Mouse (Mus musculus): ENCODE results near the gene BC049715. TPM values are rescaled to one million over a fixed set of nuclear protein-coding genes. Genes with fewer than 3 reads are reported as not detected.
A peak's percentile ranks its signal among the peaks of the same experiment; 100 is the strongest.

The BC049715 gene
- polyA plus RNA-seq, 1 experiment from 2014 or later = 2.3 TPM

- H3K27me3 ChIP-seq = no peaks in the 10 kb centered on the region
- ATAC-seq (ENCODE audit: low FRiP score, low read depth) = no peak
- no peak overlapping the region for H3K4me2 ChIP-seq (replicated peaks)
- H3K36me3 ChIP-seq = no peaks in the 10 kb centered on the region
- H3K4me3 ChIP-seq = no peak overlapping the region
- H3K4me1 ChIP-seq = no peaks in the 10 kb centered on the region; the same call in 1 of the 2 replicates
- WGBS = 80% methylated on average over 2 of the region's 2 CpGs
- H3K9ac ChIP-seq (replicated peaks) = no peak overlapping the region
- no peaks in the 10 kb centered on the region for H3K9me3 ChIP-seq
- no peak overlapping the region for H3K27ac ChIP-seq (replicated peaks)
These were observed 27.8 kb downstream of the BC049715 start for GRCm38 (mm10) chr6:136855183-136855582.

- no peak overlapping the region for H3K27ac ChIP-seq (replicated peaks)
- no peaks in the 10 kb centered on the region for H3K9me3 ChIP-seq
- no peak overlapping the region for H3K9ac ChIP-seq (replicated peaks)
- WGBS = 79% methylated on average over 14 of the region's 14 CpGs
- no peak overlapping the region for H3K4me3 ChIP-seq
- no peaks in the 10 kb centered on the region; the same call in 1 of the 2 replicates for H3K4me1 ChIP-seq
- H3K4me2 ChIP-seq (replicated peaks) = no peak overlapping the region
- no peaks in the 10 kb centered on the region for H3K27me3 ChIP-seq
- ATAC-seq (ENCODE audit: low FRiP score, low read depth) = no peak
- no peaks in the 10 kb centered on the region for H3K36me3 ChIP-seq
These were observed 28.7 kb downstream of the BC049715 start for GRCm38 (mm10) chr6:136856071-136856636.

DNA sequence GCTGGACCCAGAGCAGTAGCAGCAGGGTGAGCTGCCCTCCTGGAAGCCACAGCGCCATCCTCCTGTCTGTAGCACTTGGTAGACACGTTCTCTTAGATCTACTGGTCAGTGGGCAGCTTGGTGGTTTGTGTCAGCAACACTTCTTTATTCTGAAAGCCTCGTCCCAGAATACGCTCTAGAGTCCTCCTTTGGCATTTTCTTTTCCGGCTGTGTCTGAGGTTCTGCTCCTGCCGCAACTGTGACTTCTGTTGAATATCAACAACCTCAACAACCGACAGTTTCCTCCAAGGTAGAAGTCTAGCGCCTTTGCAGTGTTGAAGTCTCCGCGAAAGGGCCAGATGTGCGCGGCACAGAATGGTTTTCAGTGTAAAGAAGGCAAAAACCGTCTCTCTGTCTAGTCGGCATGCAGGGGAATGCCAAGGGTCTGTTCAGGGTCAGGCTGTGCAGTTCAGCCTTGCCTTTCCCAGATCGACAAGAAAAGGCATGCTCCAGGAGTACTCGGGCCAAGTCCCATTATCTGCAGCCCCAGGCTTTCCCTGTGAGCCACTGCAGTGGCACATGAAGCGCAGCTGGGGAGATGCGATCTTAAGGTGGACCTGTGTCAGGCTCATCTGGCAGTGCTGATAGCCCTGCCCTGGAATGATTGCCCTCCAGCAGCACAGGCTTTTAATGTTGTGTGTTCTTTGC, 29.9 kb downstream of the BC049715 start, which contains the start of gene Art4:
Gene Art4 (minus strand): TSS at position 548 of the 687 bp plus-strand sequence.
- H3K27ac ChIP-seq (replicated peaks) = no peak within 1 kb of the TSS
- no peak within 1 kb of the TSS for H3K4me2 ChIP-seq (replicated peaks)
- no peaks in the 10 kb centered on the region; the same call in 1 of the 2 replicates for H3K4me1 ChIP-seq
- H3K36me3 ChIP-seq = no peaks in the 10 kb centered on the region
- WGBS = 78% methylated on average over 18 of the region's 18 CpGs
- H3K27me3 ChIP-seq = no peaks in the 10 kb centered on the region
- no peak within 1 kb of the TSS for H3K9ac ChIP-seq (replicated peaks)
- H3K9me3 ChIP-seq = no peaks in the 10 kb centered on the region
- ATAC-seq (ENCODE audit: low FRiP score, low read depth) = no peak
- no peak within 1 kb of the TSS for H3K4me3 ChIP-seq

GRCm38 (mm10) chr6:136857873-136858260, 30.4 kb downstream of the BC049715 start:
- Histone ChIP-seq H3K4me3 (no peak overlapping the region), H3K4me2 (replicated peaks) (no peak overlapping the region), H3K27ac (replicated peaks) (no peak overlapping the region), H3K27me3 (no peaks in the 10 kb centered on the region), H3K9me3 (no peaks in the 10 kb centered on the region), H3K4me1 (no peaks in the 10 kb centered on the region), H3K36me3 (no peaks in the 10 kb centered on the region), H3K9ac (replicated peaks) (no peak overlapping the region)
- no peak for ATAC-seq (ENCODE audit: low FRiP score, low read depth)
- 67% methylated on average over 11 of the region's 11 CpGs for WGBS

GRCm38 (mm10) chr6:136858420-136858819, 31.0 kb downstream of the BC049715 start:
- Histone ChIP-seq H3K4me1 (no peaks in the 10 kb centered on the region), H3K36me3 (no peaks in the 10 kb centered on the region), H3K27me3 (no peaks in the 10 kb centered on the region), H3K4me3 (no peak overlapping the region), H3K4me2 (replicated peaks) (no peak overlapping the region), H3K9ac (replicated peaks) (no peak overlapping the region), H3K27ac (replicated peaks) (no peak overlapping the region), H3K9me3 (no peaks in the 10 kb centered on the region)
- 91% methylated on average over 8 of the region's 8 CpGs for WGBS
- no peak for ATAC-seq (ENCODE audit: low FRiP score, low read depth)

GRCm38 (mm10) chr6:136861020-136861419, 33.6 kb downstream of the BC049715 start:
- no peaks in the 10 kb centered on the region for H3K27me3 ChIP-seq
- no peak overlapping the region for H3K27ac ChIP-seq (replicated peaks)
- H3K9me3 ChIP-seq = no peaks in the 10 kb centered on the region
- H3K4me1 ChIP-seq = no peaks in the 10 kb centered on the region
- no peak overlapping the region for H3K4me3 ChIP-seq
- no peak for ATAC-seq (ENCODE audit: low FRiP score, low read depth)
- H3K4me2 ChIP-seq (replicated peaks) = no peak overlapping the region
- no peaks in the 10 kb centered on the region for H3K36me3 ChIP-seq
- 0 out of 2 replicates have a peak overlapping the region, but pooled peaks have one; percentile 11 for H3K9ac ChIP-seq (replicated peaks)
- 56% methylated on average over 9 of the region's 9 CpGs for WGBS

GRCm38 (mm10) chr6:136865360-136865759, 37.9 kb downstream of the BC049715 start:
- Histone ChIP-seq H3K4me2 (replicated peaks) (no peak overlapping the region), H3K9me3 (no peaks in the 10 kb centered on the region), H3K4me1 (no peaks in the 10 kb centered on the region), H3K27ac (replicated peaks) (no peak overlapping the region), H3K27me3 (no peaks in the 10 kb centered on the region), H3K9ac (replicated peaks) (no peak overlapping the region), H3K4me3 (no peak overlapping the region), H3K36me3 (no peaks in the 10 kb centered on the region)
- WGBS = 86% methylated on average over 5 of the region's 5 CpGs
- ATAC-seq (ENCODE audit: low FRiP score, low read depth) = no peak

DNA sequence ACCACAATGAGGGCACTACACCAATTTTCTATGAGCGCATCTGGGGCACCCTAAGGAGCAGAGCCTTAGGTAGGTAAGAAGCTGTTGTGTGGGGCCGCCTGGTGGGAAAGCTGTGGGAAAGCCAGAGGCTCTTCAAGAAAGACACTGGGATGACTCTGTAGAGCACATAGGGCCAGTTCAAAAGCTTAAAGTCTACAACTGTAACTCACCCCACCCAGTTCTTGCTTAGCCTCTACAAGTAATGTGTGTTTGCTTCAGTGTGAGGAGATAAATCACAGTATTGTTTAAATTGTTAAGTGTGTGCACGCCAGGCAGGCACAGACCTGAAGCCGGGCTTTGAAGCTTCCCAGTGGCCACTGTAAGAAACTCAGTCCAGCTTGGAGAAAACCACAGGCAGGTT, 38.7 kb downstream of the BC049715 start:
- Histone ChIP-seq H3K4me3 (no peak overlapping the region), H3K4me1 (no peaks in the 10 kb centered on the region), H3K27me3 (no peaks in the 10 kb centered on the region), H3K27ac (replicated peaks) (no peak overlapping the region), H3K9ac (replicated peaks) (no peak overlapping the region), H3K9me3 (no peaks in the 10 kb centered on the region), H3K4me2 (replicated peaks) (no peak overlapping the region), H3K36me3 (no peaks in the 10 kb centered on the region)
- ATAC-seq (ENCODE audit: low FRiP score, low read depth) = no peak
- WGBS = 80% methylated on average over 4 of the region's 4 CpGs

DNA sequence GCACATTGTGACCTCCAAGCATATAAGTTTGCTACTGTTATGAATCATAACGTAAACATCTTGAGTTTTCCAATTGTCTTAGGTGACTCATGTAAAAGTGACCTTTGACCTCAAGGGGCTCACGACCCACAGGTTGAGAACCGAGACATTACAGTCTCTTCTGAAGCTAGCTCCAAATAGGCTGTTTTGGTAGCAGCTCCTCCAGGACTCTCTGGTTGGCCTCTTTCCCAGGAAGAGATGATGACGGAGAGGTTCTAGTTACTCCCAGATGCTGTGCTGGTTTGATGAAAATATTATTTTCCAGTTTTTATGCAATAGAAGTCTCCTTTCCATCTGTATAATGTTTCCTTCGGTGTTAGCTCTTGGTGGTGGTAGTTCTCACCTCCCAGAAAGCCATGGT, 41.5 kb downstream of the BC049715 start:
- ATAC-seq (ENCODE audit: low FRiP score, low read depth) = no peak
- H3K4me1 ChIP-seq = no peaks in the 10 kb centered on the region
- no peak overlapping the region for H3K4me2 ChIP-seq (replicated peaks)
- no peak overlapping the region for H3K27ac ChIP-seq (replicated peaks)
- no peak overlapping the region for H3K4me3 ChIP-seq
- H3K9me3 ChIP-seq = no peaks in the 10 kb centered on the region
- H3K27me3 ChIP-seq = no peaks in the 10 kb centered on the region
- 80% methylated on average over 5 of the region's 5 CpGs for WGBS
- H3K36me3 ChIP-seq = no peaks in the 10 kb centered on the region
- no peak overlapping the region for H3K9ac ChIP-seq (replicated peaks)

DNA sequence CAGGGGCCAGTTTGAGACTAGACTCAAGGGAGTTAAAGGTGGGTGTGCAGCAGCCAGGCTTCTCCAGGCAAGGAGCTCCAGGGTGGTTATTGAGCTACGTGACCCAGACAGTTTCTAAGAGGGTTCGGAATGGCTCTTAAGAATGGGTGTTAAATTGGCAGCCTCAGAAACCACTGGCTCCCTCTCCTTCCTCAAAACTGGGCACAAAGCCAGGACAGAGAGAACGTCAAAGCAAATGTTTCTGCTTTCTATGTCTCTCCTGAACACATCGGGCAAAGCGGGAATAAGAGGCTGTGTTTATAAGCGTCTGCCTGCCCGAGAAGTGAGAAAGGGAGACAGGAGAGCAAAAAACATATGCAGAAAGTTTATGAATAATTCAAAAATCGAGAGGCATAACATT, 47.2 kb downstream of the BC049715 start:
- Histone ChIP-seq H3K4me2 (replicated peaks) (no peak overlapping the region), H3K4me3 (no peak overlapping the region), H3K9me3 (no peaks in the 10 kb centered on the region), H3K27me3 (no peaks in the 10 kb centered on the region), H3K9ac (replicated peaks) (no peak overlapping the region), H3K36me3 (no peaks in the 10 kb centered on the region), H3K27ac (replicated peaks) (no peak overlapping the region), H3K4me1 (no peaks in the 10 kb centered on the region)
- no peak for ATAC-seq (ENCODE audit: low FRiP score, low read depth)
- 71% methylated on average over 8 of the region's 8 CpGs for WGBS

DNA sequence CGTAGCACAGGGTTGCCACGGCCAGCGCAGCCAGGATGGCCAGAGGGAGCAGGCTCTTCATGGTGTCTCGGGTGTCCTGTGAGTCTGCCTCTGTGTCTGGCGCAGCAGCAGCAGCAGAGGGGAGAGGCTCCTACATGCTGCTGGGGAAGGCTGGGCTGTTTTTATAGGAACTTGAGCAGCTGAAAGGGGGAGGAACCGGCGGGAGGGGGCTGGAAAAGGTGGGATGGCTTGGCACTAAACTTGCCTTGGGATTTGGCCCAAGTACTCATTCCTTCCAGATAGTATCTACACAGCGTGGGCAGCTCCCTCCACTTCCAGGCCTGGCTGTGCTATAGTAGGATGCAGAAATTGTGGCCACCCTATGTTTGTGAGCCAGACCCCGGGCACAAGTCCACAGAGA, 48.2 kb downstream of the BC049715 start, which contains the start of gene Mgp:
Gene Mgp (minus strand): TSS at position 154 of the 400 bp plus-strand sequence.
- Histone ChIP-seq H3K27ac (replicated peaks) (no peak within 1 kb of the TSS), H3K4me3 (no peak within 1 kb of the TSS), H3K27me3 (no peaks in the 10 kb centered on the region), H3K9me3 (no peaks in the 10 kb centered on the region), H3K9ac (replicated peaks) (no peak within 1 kb of the TSS), H3K4me1 (no peaks in the 10 kb centered on the region), H3K4me2 (replicated peaks) (no peak within 1 kb of the TSS), H3K36me3 (no peaks in the 10 kb centered on the region)
- no peak for ATAC-seq (ENCODE audit: low FRiP score, low read depth)
- 65% methylated on average over 9 of the region's 9 CpGs for WGBS

- Histone ChIP-seq H3K27me3 (no peaks in the 10 kb centered on the region), H3K4me1 (no peaks in the 10 kb centered on the region), H3K9me3 (no peaks in the 10 kb centered on the region), H3K36me3 (no peaks in the 10 kb centered on the region), H3K9ac (replicated peaks) (no peak overlapping the region), H3K4me2 (replicated peaks) (no peak overlapping the region), H3K4me3 (no peak overlapping the region), H3K27ac (replicated peaks) (no peak overlapping the region)
- no peak for ATAC-seq (ENCODE audit: low FRiP score, low read depth)
- WGBS = 80% methylated on average over 8 of the region's 8 CpGs
These were observed 54.3 kb downstream of the BC049715 start for GRCm38 (mm10) chr6:136881678-136882077.

Data from midbrain, embryonic 12.5 days (tissue).